Mouse (Mus musculus): ENCODE data around the gene Wipi2. TPM values are rescaled to one million over a fixed set of nuclear protein-coding genes. Genes with fewer than 3 reads are reported as not detected.

Gene Wipi2
- polyA plus RNA-seq, 1 experiment from 2014 or later, result 40.1 TPM

- no peak overlapping the region for H3K27ac ChIP-seq (ENCODE audit: low read length)
- under 1% methylated on average over 51 of the region's 72 CpGs for WGBS
- peak; percentile 92 for ATAC-seq (ENCODE audit: insufficient number of reproducible peaks, insufficient read depth, low FRiP score, low read depth)
- no peaks in the 10 kb centered on the region for H3K9me3 ChIP-seq (ENCODE audit: control insufficient read depth, low read depth, low read length)
- no peaks in the 10 kb centered on the region for H3K36me3 ChIP-seq (ENCODE audit: control insufficient read depth, insufficient read depth, low read length)
- H3K4me1 ChIP-seq (ENCODE audit: control insufficient read depth, insufficient read depth, low read length), result no peaks in the 10 kb centered on the region
- H3K4me2 ChIP-seq (replicated peaks; ENCODE audit: low read depth, low read length), result peak overlapping the region; percentile 99
- no peaks in the 10 kb centered on the region for H3K27me3 ChIP-seq (ENCODE audit: control insufficient read depth, insufficient read depth, low read length)
- H3K9ac ChIP-seq (replicated peaks; ENCODE audit: low read depth, low read length), result peak overlapping the region; percentile 41; the same call in 1 of the 2 replicates
- H3K4me3 ChIP-seq (ENCODE audit: low read depth, low read length), result peak overlapping the region; percentile 59
Measured at GRCm38 (mm10) chr5:142701651-142702510, 74.4 kb downstream of the Wipi2 start.

GRCm38 (mm10) chr5:142702511-142703138, 75.1 kb downstream of the Wipi2 start:
- H3K4me2 ChIP-seq (replicated peaks; ENCODE audit: low read depth, low read length), result peak overlapping the region; percentile 99
- no peaks in the 10 kb centered on the region for H3K36me3 ChIP-seq (ENCODE audit: control insufficient read depth, insufficient read depth, low read length)
- no peaks in the 10 kb centered on the region for H3K4me1 ChIP-seq (ENCODE audit: control insufficient read depth, insufficient read depth, low read length)
- H3K27ac ChIP-seq (ENCODE audit: low read length), result no peak overlapping the region
- H3K4me3 ChIP-seq (ENCODE audit: low read depth, low read length), result peak overlapping the region; percentile 59
- no peaks in the 10 kb centered on the region for H3K9me3 ChIP-seq (ENCODE audit: control insufficient read depth, low read depth, low read length)
- WGBS, result 20% methylated on average over 18 of the region's 18 CpGs
- peak overlapping the region; percentile 41; the same call in 1 of the 2 replicates for H3K9ac ChIP-seq (replicated peaks; ENCODE audit: low read depth, low read length)
- no peaks in the 10 kb centered on the region for H3K27me3 ChIP-seq (ENCODE audit: control insufficient read depth, insufficient read depth, low read length)
- no peak for ATAC-seq (ENCODE audit: insufficient number of reproducible peaks, insufficient read depth, low FRiP score, low read depth)

- 89% methylated on average over 10 of the region's 10 CpGs for WGBS
- Histone ChIP-seq H3K4me1 (ENCODE audit: control insufficient read depth, insufficient read depth, low read length) (no peaks in the 10 kb centered on the region), H3K4me3 (ENCODE audit: low read depth, low read length) (no peak overlapping the region), H3K4me2 (replicated peaks; ENCODE audit: low read depth, low read length) (no peak overlapping the region), H3K9ac (replicated peaks; ENCODE audit: low read depth, low read length) (no peak overlapping the region), H3K27ac (ENCODE audit: low read length) (no peak overlapping the region), H3K27me3 (ENCODE audit: control insufficient read depth, insufficient read depth, low read length) (no peaks in the 10 kb centered on the region), H3K36me3 (ENCODE audit: control insufficient read depth, insufficient read depth, low read length) (no peaks in the 10 kb centered on the region), H3K9me3 (ENCODE audit: control insufficient read depth, low read depth, low read length) (no peaks in the 10 kb centered on the region)
- ATAC-seq (ENCODE audit: insufficient number of reproducible peaks, insufficient read depth, low FRiP score, low read depth), result no peak
Measured at GRCm38 (mm10) chr5:142703569-142703968, 76.1 kb downstream of the Wipi2 start.

GRCm38 (mm10) chr5:142707709-142708108, 80.2 kb downstream of the Wipi2 start:
- no peak overlapping the region for H3K27ac ChIP-seq (ENCODE audit: low read length)
- H3K9ac ChIP-seq (replicated peaks; ENCODE audit: low read depth, low read length), result no peak overlapping the region
- ATAC-seq (ENCODE audit: insufficient number of reproducible peaks, insufficient read depth, low FRiP score, low read depth), result no peak
- no peaks in the 10 kb centered on the region for H3K27me3 ChIP-seq (ENCODE audit: control insufficient read depth, insufficient read depth, low read length)
- peaks cover 4% of the 10 kb centered on the region; the same call in 1 of the 2 replicates for H3K9me3 ChIP-seq (ENCODE audit: control insufficient read depth, low read depth, low read length)
- H3K36me3 ChIP-seq (ENCODE audit: control insufficient read depth, insufficient read depth, low read length), result no peaks in the 10 kb centered on the region
- WGBS, result 90% methylated on average over 5 of the region's 5 CpGs
- no peaks in the 10 kb centered on the region for H3K4me1 ChIP-seq (ENCODE audit: control insufficient read depth, insufficient read depth, low read length)
- no peak overlapping the region for H3K4me2 ChIP-seq (replicated peaks; ENCODE audit: low read depth, low read length)
- H3K4me3 ChIP-seq (ENCODE audit: low read depth, low read length), result no peak overlapping the region

- no peaks in the 10 kb centered on the region for H3K27me3 ChIP-seq (ENCODE audit: control insufficient read depth, insufficient read depth, low read length)
- H3K27ac ChIP-seq (ENCODE audit: low read length), result no peak overlapping the region
- H3K4me2 ChIP-seq (replicated peaks; ENCODE audit: low read depth, low read length), result no peak overlapping the region
- H3K36me3 ChIP-seq (ENCODE audit: control insufficient read depth, insufficient read depth, low read length), result no peaks in the 10 kb centered on the region
- H3K4me3 ChIP-seq (ENCODE audit: low read depth, low read length), result no peak overlapping the region
- ATAC-seq (ENCODE audit: insufficient number of reproducible peaks, insufficient read depth, low FRiP score, low read depth), result no peak
- H3K4me1 ChIP-seq (ENCODE audit: control insufficient read depth, insufficient read depth, low read length), result no peaks in the 10 kb centered on the region
- peaks cover 4% of the 10 kb centered on the region; the same call in 1 of the 2 replicates for H3K9me3 ChIP-seq (ENCODE audit: control insufficient read depth, low read depth, low read length)
- WGBS, result 82% methylated on average over 7 of the region's 7 CpGs
- H3K9ac ChIP-seq (replicated peaks; ENCODE audit: low read depth, low read length), result no peak overlapping the region
Measured at GRCm38 (mm10) chr5:142709436-142709835, 81.9 kb downstream of the Wipi2 start.

GRCm38 (mm10) chr5:142712373-142712772, 84.9 kb downstream of the Wipi2 start:
- no peaks in the 10 kb centered on the region for H3K4me1 ChIP-seq (ENCODE audit: control insufficient read depth, insufficient read depth, low read length)
- no peaks in the 10 kb centered on the region for H3K27me3 ChIP-seq (ENCODE audit: control insufficient read depth, insufficient read depth, low read length)
- H3K27ac ChIP-seq (ENCODE audit: low read length), result no peak overlapping the region
- no peak overlapping the region for H3K4me3 ChIP-seq (ENCODE audit: low read depth, low read length)
- H3K36me3 ChIP-seq (ENCODE audit: control insufficient read depth, insufficient read depth, low read length), result no peaks in the 10 kb centered on the region
- no peak overlapping the region for H3K4me2 ChIP-seq (replicated peaks; ENCODE audit: low read depth, low read length)
- no peak overlapping the region for H3K9ac ChIP-seq (replicated peaks; ENCODE audit: low read depth, low read length)
- no peak for ATAC-seq (ENCODE audit: insufficient number of reproducible peaks, insufficient read depth, low FRiP score, low read depth)
- H3K9me3 ChIP-seq (ENCODE audit: control insufficient read depth, low read depth, low read length), result peaks cover 4% of the 10 kb centered on the region; the same call in 1 of the 2 replicates
- 82% methylated on average over 5 of the region's 5 CpGs for WGBS

- Histone ChIP-seq H3K4me3 (ENCODE audit: low read depth, low read length) (no peak overlapping the region), H3K9ac (replicated peaks; ENCODE audit: low read depth, low read length) (no peak overlapping the region), H3K9me3 (ENCODE audit: control insufficient read depth, low read depth, low read length) (peaks cover 4% of the 10 kb centered on the region; the same call in 1 of the 2 replicates), H3K36me3 (ENCODE audit: control insufficient read depth, insufficient read depth, low read length) (no peaks in the 10 kb centered on the region), H3K27ac (ENCODE audit: low read length) (no peak overlapping the region), H3K27me3 (ENCODE audit: control insufficient read depth, insufficient read depth, low read length) (no peaks in the 10 kb centered on the region), H3K4me2 (replicated peaks; ENCODE audit: low read depth, low read length) (no peak overlapping the region), H3K4me1 (ENCODE audit: control insufficient read depth, insufficient read depth, low read length) (no peaks in the 10 kb centered on the region)
- ATAC-seq (ENCODE audit: insufficient number of reproducible peaks, insufficient read depth, low FRiP score, low read depth), result no peak
- WGBS, result 89% methylated on average over 10 of the region's 10 CpGs
Measured at GRCm38 (mm10) chr5:142713966-142714365, 86.5 kb downstream of the Wipi2 start.

GRCm38 (mm10) chr5:142715059-142715458, 87.6 kb downstream of the Wipi2 start:
- 82% methylated on average over 9 of the region's 9 CpGs for WGBS
- no peak overlapping the region for H3K9ac ChIP-seq (replicated peaks; ENCODE audit: low read depth, low read length)
- no peak for ATAC-seq (ENCODE audit: insufficient number of reproducible peaks, insufficient read depth, low FRiP score, low read depth)
- H3K4me1 ChIP-seq (ENCODE audit: control insufficient read depth, insufficient read depth, low read length), result no peaks in the 10 kb centered on the region
- H3K9me3 ChIP-seq (ENCODE audit: control insufficient read depth, low read depth, low read length), result peaks cover 4% of the 10 kb centered on the region; the same call in 1 of the 2 replicates
- H3K27ac ChIP-seq (ENCODE audit: low read length), result no peak overlapping the region
- H3K4me3 ChIP-seq (ENCODE audit: low read depth, low read length), result no peak overlapping the region
- H3K4me2 ChIP-seq (replicated peaks; ENCODE audit: low read depth, low read length), result no peak overlapping the region
- no peaks in the 10 kb centered on the region for H3K27me3 ChIP-seq (ENCODE audit: control insufficient read depth, insufficient read depth, low read length)
- no peaks in the 10 kb centered on the region for H3K36me3 ChIP-seq (ENCODE audit: control insufficient read depth, insufficient read depth, low read length)

Measured in stomach, embryonic 14.5 days (tissue).